Mouse (Mus musculus) heart, embryonic 11.5 days (tissue): Measurements from ENCODE around the gene Fam227b. TPM values are rescaled to one million over a fixed set of nuclear protein-coding genes. Genes with fewer than 3 reads are reported as not detected.

Experiments
- ATAC-seq: fragments of 200-750 bp; cut with Nextera tagmentation; replicated peaks from 2 replicates; pipeline ENCODE4 v1.8.0; 2017; ENCODE audit warnings: moderate library complexity; ENCODE audit not compliant: insufficient number of reproducible peaks, low FRiP score, low TSS enrichment
- H3K27ac ChIP-seq: fragments of 300-500 bp; sonication (generic); 2 replicates; pipeline ENCODE4 v1.5.1; 2014; ENCODE audit warnings: mild to moderate bottlenecking, low read depth, low read length
- H3K27me3 ChIP-seq: fragments of 300-500 bp; sonication (generic); 2 replicates; pipeline ENCODE4 v1.6.1; 2014; ENCODE audit warnings: mild to moderate bottlenecking, low read length, mixed read lengths; ENCODE audit not compliant: control insufficient read depth, insufficient read depth
- H3K36me3 ChIP-seq: fragments of 300-500 bp; sonication (generic); 2 replicates; pipeline ENCODE4 v1.6.1; 2014; ENCODE audit warnings: mild to moderate bottlenecking, low read length, moderate library complexity, mixed read lengths; ENCODE audit not compliant: control insufficient read depth, insufficient read depth
- H3K4me1 ChIP-seq: fragments of 300-500 bp; sonication (generic); 2 replicates; pipeline ENCODE4 v1.6.1; 2014; ENCODE audit warnings: low read length; ENCODE audit not compliant: control insufficient read depth, insufficient read depth
- H3K4me2 ChIP-seq: fragments of 300-500 bp; sonication (generic); 2 replicates; pipeline ENCODE4 v1.6.1; 2014; ENCODE audit warnings: mild to moderate bottlenecking, moderate library complexity
- H3K4me3 ChIP-seq: fragments of 300-500 bp; sonication (generic); 2 replicates; pipeline ENCODE4 v1.5.1; 2014; ENCODE audit warnings: low read depth, low read length
- H3K9ac ChIP-seq: fragments of 300-500 bp; sonication (generic); 2 replicates; pipeline ENCODE4 v1.6.1; 2014; ENCODE audit warnings: mild to moderate bottlenecking, low read depth, low read length, moderate library complexity
- H3K9me3 ChIP-seq: fragments of 300-500 bp; sonication (generic); replicated peaks from 2 replicates; pipeline ENCODE4 v1.6.1; 2016; ENCODE audit warnings: low read length; ENCODE audit not compliant: control insufficient read depth
- WGBS: fragments of 180-500 bp; shearing (Covaris S2); extraction: QIAGEN DNeasy Blood & Tissue Kit; methylation state at CpG from one replicate; pipeline ENCODE4 v1.1.7; 2014; ENCODE audit not compliant: insufficient replicate concordance; 5-methylcytosine and 5-hydroxymethylcytosine counted together
- polyA plus RNA-seq: library from polyadenylated mRNA; unstranded; fragments of >200 nt; fragmentation: Nextera tagmentation; extraction: Ambion mirVana; gene quantifications from 2 replicates; pipeline ENCODE4 v1.2.1, GENCODE M21; 2014

Gene Fam227b
- polyA plus RNA-seq, 1 experiment from 2014 or later, result 0.10 TPM

DNA sequence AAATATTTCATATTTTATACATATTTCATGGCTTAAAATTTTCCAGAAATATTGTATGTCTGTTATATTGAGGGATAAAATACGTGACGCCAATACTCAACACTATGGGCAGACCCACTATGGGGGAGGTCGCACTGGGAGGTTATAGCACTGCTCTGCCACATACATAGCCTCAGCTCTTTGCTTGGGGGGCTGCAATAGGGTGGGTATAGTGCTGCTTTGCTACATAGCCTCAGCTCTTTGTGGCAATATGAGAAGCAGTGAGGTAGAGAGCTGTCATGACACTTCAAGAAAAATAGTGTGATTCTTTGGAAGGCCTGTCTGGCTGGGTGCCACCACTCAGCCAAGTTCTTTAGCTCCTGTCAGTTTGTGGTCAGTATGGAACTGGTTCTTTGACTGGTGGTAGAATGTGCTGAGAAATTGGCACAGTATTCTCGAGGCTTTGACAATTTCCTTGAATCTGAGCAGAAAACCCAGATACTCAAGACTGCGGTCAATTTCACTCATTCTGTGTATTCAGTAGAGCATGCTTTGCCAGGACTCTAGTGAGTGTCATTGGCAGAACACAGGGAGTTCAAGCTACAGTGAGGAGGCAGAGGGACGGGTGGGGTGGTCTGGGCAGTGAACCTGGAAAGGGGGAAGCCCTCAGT, 212.7 kb downstream of the Fam227b start:
- H3K27me3 ChIP-seq, result no peaks in the 10 kb centered on the region
- no peak overlapping the region for H3K9ac ChIP-seq
- no peak for ATAC-seq
- no peaks in the 10 kb centered on the region; the same call in 1 of the 2 replicates for H3K36me3 ChIP-seq
- peaks cover 10% of the 10 kb centered on the region; the same call in 1 of the 2 replicates for H3K4me1 ChIP-seq
- H3K27ac ChIP-seq, result no peak overlapping the region
- no peaks in the 10 kb centered on the region for H3K9me3 ChIP-seq
- no peak overlapping the region for H3K4me3 ChIP-seq
- no peak overlapping the region for H3K4me2 ChIP-seq
- WGBS, result 84% methylated on average over 6 of the region's 6 CpGs

DNA sequence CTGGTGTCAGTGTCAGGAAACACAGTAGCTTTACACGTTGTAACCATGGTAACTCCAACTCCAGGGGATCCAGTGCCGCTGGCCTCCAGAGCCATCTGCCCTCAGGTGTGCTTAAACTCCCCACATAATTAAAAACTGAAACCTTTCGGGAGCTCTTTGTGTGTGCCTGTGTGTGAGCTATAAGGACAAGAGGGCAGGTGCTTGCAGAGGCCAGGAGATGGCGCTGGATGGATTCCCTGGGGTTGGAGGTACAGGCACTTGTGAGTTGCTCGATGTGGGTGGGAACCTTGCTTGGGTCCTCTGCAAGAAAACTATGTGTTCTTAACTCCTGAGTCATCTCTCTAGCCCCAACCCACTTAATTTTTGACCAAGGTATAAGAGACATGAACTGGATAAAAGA, 215.4 kb downstream of the Fam227b start:
- Histone ChIP-seq H3K4me2 (no peak overlapping the region), H3K27me3 (no peaks in the 10 kb centered on the region), H3K9me3 (no peaks in the 10 kb centered on the region), H3K4me1 (peaks cover 10% of the 10 kb centered on the region; the same call in 1 of the 2 replicates), H3K9ac (no peak overlapping the region), H3K27ac (no peak overlapping the region), H3K4me3 (no peak overlapping the region), H3K36me3 (no peaks in the 10 kb centered on the region; the same call in 1 of the 2 replicates)
- 62% methylated on average over 5 of the region's 5 CpGs for WGBS
- ATAC-seq, result no peak

DNA sequence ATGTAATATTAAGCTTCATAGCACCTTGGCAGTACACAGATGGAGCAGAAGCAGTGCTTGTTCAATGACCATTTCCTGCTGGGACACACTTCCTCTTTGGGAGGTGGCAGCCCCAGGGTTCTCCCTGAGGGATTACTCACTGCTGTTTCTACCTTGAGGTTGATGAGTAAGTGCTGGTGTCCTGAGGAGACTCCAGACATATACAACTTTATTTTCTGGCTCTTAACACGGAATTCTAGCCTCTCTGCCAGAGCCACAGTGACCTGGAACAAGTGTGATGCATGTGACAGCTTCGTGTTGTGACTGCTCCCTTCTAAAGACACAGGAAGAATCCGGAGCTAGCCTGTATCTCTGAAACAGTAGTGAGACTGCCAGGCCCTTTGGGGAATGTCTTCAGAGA, 217.8 kb downstream of the Fam227b start:
- no peak overlapping the region for H3K27ac ChIP-seq
- H3K36me3 ChIP-seq, result 0 out of 2 replicates have a peak, but pooled peaks cover 2% of the 10 kb centered on the region
- H3K27me3 ChIP-seq, result no peaks in the 10 kb centered on the region
- H3K9me3 ChIP-seq, result no peaks in the 10 kb centered on the region
- H3K4me3 ChIP-seq, result no peak overlapping the region
- H3K9ac ChIP-seq, result no peak overlapping the region
- H3K4me1 ChIP-seq, result no peaks in the 10 kb centered on the region
- 74% methylated on average over 3 of the region's 3 CpGs for WGBS
- ATAC-seq, result no peak
- H3K4me2 ChIP-seq, result no peak overlapping the region

Other genes with a start within 250 kb of the Fam227b start
- gene Fgf7, start 117.3 kb downstream of the Fam227b start, polyA plus RNA-seq, result 0.31 and 1.1 TPM in 2 replicates
- 20.1 and 20.6 TPM in 2 replicates for gene Dtwd1, start 137 bp upstream of the Fam227b start, polyA plus RNA-seq
- not detected in 2 replicates for gene Gm17555, start 63.1 kb upstream of the Fam227b start, polyA plus RNA-seq